Mouse (Mus musculus) regulatory T cell (primary cell): ENCODE measurements around the gene Adamts13.

Experiments used
- in situ Hi-C: fragments of 300-600 bp; cut with MboI, MseI; formaldehyde crosslinking; loops from one replicate; pipeline ENCODE4 v1.15.1; 2025; ENCODE audit warnings: high pct_unique_total_duplicates

The Adamts13 gene

DNA sequence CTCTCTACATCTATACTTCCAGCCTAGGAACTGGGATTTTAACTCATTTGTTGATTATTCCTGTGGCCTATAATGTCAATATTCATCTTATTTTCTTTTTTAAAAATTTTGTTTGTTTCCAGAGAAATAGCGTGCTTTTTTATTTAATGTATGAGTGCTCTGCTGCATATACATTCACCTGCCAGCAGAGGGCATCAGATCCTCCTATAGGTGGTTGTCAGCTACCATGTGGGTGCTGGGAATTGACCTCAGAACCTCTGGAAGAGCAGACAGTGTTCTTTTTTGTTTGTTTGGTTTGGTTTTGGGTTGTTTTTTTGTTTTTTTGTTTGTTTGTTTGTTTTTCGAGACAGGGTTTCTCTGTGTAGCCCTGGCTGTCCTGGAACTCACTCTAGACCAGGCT lies 6.0 kb upstream of the Adamts13 start:
- in situ Hi-C loops: no loop called here

GRCm38 (mm10) chr2:26973960-26974359 lies 744 bp downstream of the Adamts13 start:
- in situ Hi-C loops: loop anchor here (10.0 kb wide), 1 partner anchor 981 kb away; no protein-coding TSS in a partner anchor

GRCm38 (mm10) chr2:26980361-26980760 lies 7.1 kb downstream of the Adamts13 start:
- in situ Hi-C loops: no loop called here

DNA sequence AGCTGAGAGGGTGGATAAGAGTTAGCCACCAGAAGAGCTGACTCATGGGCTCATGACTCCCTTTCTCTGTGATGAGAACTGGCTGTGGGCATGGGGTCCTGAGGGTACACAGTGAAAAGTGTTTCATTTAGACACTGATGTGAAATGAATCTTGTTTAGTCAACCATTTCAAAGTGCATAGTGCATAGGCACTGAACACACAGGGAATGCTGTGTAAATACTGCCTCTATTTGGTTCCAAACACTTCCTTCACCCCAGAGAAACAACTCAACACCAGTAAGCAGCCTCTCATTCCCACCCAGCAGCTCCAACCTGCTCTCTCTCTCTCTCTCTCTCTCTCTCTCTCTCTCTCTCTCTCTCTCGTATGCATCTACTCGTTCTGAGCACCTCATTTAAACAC lies 11.0 kb downstream of the Adamts13 start:
- in situ Hi-C loops: no loop called here

GRCm38 (mm10) chr2:26984640-26985039 lies 11.4 kb downstream of the Adamts13 start:
- in situ Hi-C loops: no loop called here

GRCm38 (mm10) chr2:26993936-26994335 lies 20.7 kb downstream of the Adamts13 start:
- in situ Hi-C loops: loop anchor here (10.0 kb wide), 1 partner anchor 1151 kb away; no protein-coding TSS in a partner anchor

DNA sequence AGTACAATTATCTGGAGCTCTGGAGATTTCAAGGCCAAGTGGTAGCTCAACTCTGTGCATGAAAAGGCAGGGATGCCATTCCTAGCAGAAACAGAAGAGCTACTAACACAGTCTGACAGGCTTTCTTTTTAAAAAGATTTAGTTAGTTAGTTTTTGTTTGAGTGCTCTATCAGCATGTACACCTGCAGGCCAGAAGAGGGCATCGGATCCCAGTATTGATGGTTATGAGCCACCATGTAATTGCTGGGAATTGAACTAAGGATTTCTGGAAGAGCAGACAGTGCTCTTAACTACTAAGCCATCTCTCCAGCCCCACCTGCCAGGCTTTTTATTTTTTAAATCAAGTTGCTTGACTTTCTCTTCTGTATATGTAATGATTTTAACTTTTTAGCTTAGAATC lies 24.3 kb downstream of the Adamts13 start:
- in situ Hi-C loops: loop anchor here (10.0 kb wide), 1 partner anchor 1147 kb away; no protein-coding TSS in a partner anchor

DNA sequence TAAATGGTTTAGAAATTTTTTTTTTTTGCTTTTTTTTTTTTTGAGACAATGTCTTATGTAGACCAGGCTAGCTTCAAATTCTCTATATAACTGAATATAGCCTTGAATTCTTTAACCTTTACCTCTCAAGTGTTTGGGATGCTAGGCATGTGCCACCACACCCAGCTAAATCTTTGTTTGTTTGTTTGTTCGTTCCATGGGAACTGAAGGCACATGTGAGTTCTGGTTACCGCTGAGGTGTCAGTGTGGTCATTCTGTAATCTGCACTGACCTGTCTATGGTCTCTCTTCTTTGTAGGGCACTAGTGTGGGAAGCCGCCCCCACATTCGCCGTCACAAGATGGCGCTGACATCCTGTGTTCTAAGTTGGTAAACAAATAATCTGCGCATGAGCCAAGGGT lies 24.8 kb downstream of the Adamts13 start:
- in situ Hi-C loops: loop anchor here (10.0 kb wide), 1 partner anchor 1147 kb away; no protein-coding TSS in a partner anchor

GRCm38 (mm10) chr2:27006255-27006654 lies 33.0 kb downstream of the Adamts13 start:
- in situ Hi-C loops: no loop called here

GRCm38 (mm10) chr2:27007701-27008100 lies 34.5 kb downstream of the Adamts13 start:
- in situ Hi-C loops: no loop called here

- in situ Hi-C loops: no loop called here
Observed at GRCm38 (mm10) chr2:27009714-27010244, 36.6 kb downstream of the Adamts13 start, which contains the start of gene Cacfd1. Gene Cacfd1, plus strand, starts transcription at chr2:27009926.

GRCm38 (mm10) chr2:27017802-27018201 lies 44.6 kb downstream of the Adamts13 start:
- in situ Hi-C loops: no loop called here

GRCm38 (mm10) chr2:27019530-27019929 lies 46.3 kb downstream of the Adamts13 start:
- in situ Hi-C loops: no loop called here

DNA sequence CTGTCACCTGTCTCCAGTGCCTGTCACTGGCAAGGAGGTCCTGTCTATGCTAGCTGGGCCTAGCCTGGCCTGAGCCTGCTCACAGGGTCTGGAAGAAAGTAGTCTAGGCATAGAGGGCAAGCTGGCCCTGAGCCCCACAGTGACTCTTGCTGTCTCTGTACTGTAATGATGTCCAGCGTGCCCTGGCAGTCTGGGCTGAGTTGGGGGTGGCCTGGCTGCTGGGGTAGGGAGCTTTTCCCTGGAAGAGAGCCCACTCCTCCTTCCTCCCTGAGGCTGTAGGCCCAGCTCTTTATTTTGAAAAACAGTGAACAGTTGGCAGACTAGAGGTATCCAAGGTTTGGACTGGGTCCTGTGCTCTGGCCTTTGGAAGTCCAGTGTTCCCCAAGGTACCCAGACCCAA lies 47.9 kb downstream of the Adamts13 start:
- in situ Hi-C loops: no loop called here

- in situ Hi-C loops: no loop called here
Observed at GRCm38 (mm10) chr2:27022612-27023011, 49.4 kb downstream of the Adamts13 start.

DNA sequence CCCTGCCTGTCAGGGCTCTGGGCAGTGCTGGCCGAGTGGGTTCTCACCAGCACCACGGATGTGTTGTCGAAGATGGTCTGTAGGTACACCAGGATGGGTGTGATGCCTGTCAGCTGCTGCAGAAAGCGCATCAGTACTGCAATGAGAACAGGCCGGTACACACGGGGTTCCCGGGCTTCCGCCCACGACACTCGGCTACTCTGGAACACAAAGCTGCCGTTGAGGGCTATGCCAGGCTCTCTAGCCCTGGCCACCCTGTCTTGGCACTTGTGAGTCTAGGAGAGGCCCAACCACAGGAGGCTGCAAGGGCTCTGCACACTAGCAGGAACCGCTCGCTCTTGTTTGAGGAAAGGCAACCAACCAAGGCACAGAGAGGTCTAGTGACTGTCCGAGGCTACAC lies 50.9 kb downstream of the Adamts13 start:
- in situ Hi-C loops: no loop called here

GRCm38 (mm10) chr2:27025545-27025944 lies 52.3 kb downstream of the Adamts13 start:
- in situ Hi-C loops: no loop called here

- in situ Hi-C loops: no loop called here
Observed at GRCm38 (mm10) chr2:27026332-27026731, 53.1 kb downstream of the Adamts13 start.

DNA sequence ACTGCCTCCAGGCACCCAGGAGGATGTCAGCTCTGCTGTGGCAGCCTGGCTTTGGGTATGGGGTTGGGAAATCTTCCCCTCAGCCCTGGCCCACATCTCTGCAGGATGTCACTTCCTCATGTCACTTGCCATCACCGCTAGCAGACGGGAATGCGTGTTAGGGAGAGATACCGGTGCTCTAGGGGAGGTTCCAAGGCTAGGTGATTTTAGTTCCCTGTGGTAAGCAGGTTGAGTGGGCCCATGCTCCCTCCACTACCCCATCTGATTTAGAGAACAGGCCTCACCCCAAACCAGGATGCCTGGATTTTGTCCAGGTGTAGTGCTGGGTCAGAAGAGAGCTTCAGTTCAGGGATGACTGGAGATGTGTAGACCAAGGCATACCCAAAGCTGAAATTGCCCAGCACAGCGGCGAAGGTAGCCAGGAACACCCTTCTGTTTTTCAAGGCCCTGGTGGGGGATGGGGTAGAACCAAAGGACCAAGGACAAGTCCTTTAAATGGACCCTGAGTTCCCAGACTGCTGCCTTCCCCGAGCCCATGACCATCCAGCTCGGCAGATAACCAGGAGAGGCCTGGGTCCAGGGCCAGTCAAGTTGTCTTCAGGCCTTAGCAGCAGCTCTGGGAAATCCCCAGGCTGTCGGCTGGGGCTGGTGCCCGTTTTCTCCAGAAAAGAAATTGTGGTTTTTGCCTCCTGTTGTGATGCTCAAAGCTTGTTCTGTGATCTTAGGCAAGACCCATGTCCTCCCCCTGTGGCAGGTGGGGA lies 53.8 kb downstream of the Adamts13 start:
- in situ Hi-C loops: no loop called here

DNA sequence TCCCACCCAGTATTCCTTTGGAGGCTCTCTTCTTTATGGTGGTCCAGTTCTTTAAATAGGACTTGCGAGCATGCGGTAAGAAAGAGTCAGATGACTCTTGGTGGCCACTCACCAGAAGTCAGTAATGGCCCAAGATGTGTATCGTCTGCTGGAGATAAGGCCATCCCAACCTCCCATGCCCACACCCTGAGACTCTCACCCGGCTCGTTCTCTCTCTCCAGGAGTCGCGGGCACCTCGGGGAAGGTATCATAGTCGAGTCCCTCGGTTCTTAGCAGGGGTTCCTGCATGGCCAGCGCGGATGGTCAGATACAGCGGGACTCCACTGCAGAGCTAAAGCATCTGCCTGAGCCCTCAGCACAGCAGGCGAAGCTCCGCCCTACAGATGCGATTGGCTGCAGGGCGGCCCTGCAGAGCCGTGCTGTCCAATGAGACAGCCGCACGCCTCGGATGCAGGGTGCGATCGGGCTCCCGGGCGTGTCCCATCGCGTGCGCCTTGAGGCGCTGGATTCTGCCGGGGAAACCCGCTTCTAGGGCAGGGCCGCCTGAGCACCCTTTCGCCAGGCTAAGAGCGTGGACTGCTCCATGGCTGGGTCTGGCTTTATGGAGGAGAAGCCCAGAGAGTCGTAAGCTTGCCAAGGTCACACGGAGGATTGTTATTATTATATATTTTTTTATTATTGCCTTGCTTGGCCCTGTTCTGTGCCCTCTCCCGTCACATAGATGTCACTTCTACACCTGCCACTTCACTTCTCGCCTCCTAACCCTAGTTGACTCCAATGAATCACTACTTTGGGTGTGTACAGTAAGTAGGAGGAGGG lies 54.6 kb downstream of the Adamts13 start, which contains the start of gene Slc2a6:
Slc2a6 (minus strand) TSS at position 381 of the 819 bp plus-strand sequence.
- in situ Hi-C loops: no loop called here

- in situ Hi-C loops: no loop called here
Observed at GRCm38 (mm10) chr2:27028437-27029015, 55.3 kb downstream of the Adamts13 start.

GRCm38 (mm10) chr2:27032361-27032760 lies 59.1 kb downstream of the Adamts13 start:
- in situ Hi-C loops: loop anchor here (10.0 kb wide), 1 partner anchor 388 kb away; no protein-coding TSS in a partner anchor
